12 mouse cellular contexts compared by ENCODE assay signal in the genomic region with DNA sequence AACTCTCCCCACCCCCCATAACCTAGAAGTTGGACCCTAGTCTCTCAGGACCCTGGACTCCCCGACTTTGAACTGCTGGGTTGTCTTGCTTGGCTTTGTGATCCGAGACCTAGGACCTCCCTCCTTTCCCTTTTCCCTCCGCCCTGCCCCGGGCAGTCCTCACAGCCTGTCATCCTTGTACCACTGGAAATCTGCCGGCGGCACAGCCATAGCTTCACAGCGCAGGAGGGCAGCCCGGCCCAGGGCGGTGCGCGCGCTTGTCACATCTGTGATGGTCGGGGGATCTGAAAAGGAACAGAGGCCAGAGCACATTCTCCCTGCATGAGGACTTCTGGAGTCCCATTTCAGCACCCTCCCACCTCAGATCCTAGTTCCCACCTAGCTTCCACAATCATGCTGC. TPM values are rescaled to one million over a fixed set of nuclear protein-coding genes. Genes with fewer than 3 reads are reported as not detected.
A peak's percentile ranks its signal among the peaks of the same experiment; 100 is the strongest.
DNase-seq lines count a peak whose midpoint lies in the region; ATAC-seq and TF ChIP-seq lines count a peak whose summit lies in the region.
"Had no signal": no experiment of that assay in that cellular context is flagged by ENCODE, and none has a peak within 500 bp of the region (broad histone marks: within the 10 kb centered on the region; RNA-seq: fewer than 3 reads in every experiment).

No protein-coding gene starts in this region.

- TF ChIP-seq CTCF in stomach, postnatal 0 days (IDR thresholded peaks at IDR 0.05; ENCODE audit: low read depth): no peak

- 7% methylated on average over 13 of the region's 13 CpGs for WGBS in hindbrain, embryonic 12.5 days
- 8% methylated on average over 13 of the region's 13 CpGs for WGBS in hindbrain, embryonic 14.5 days
- 9% methylated on average over 13 of the region's 13 CpGs for WGBS in stomach, embryonic 14.5 days
- 13% methylated on average over 13 of the region's 13 CpGs for WGBS in stomach, postnatal 0 days
- WGBS in embryonic facial prominence, embryonic 13.5 days: 7% methylated on average over 13 of the region's 13 CpGs

- H3K4me2 ChIP-seq in hindbrain, embryonic 12.5 days (replicated peaks): peak overlapping the region; percentile 21
- no peak overlapping the region for H3K4me2 ChIP-seq in hindbrain, embryonic 14.5 days (replicated peaks)
- H3K4me2 ChIP-seq in stomach, embryonic 14.5 days (replicated peaks; ENCODE audit: low read depth, low read length): no peak overlapping the region
- H3K4me2 ChIP-seq in stomach, postnatal 0 days (replicated peaks; ENCODE audit: low read depth): no peak overlapping the region
- H3K4me2 ChIP-seq in embryonic facial prominence, embryonic 13.5 days: peak overlapping the region; percentile 11; the same call in 1 of the 2 replicates

- H3K9me3 ChIP-seq in hindbrain, embryonic 12.5 days (replicated peaks): no peaks in the 10 kb centered on the region
- H3K9me3 ChIP-seq in hindbrain, embryonic 14.5 days (ENCODE audit: control insufficient read depth, low read length): no peaks in the 10 kb centered on the region
- no peaks in the 10 kb centered on the region for H3K9me3 ChIP-seq in stomach, embryonic 14.5 days (ENCODE audit: control insufficient read depth, low read depth, low read length)
- no peaks in the 10 kb centered on the region for H3K9me3 ChIP-seq in stomach, postnatal 0 days (ENCODE audit: control insufficient read depth, low read length)
- no peaks in the 10 kb centered on the region for H3K9me3 ChIP-seq in embryonic facial prominence, embryonic 13.5 days

- H3K36me3 ChIP-seq in hindbrain, embryonic 12.5 days: peaks cover 24% of the 10 kb centered on the region
- peaks cover 38% of the 10 kb centered on the region for H3K36me3 ChIP-seq in hindbrain, embryonic 14.5 days (replicated peaks; ENCODE audit: control insufficient read depth, insufficient read depth)
- H3K36me3 ChIP-seq in stomach, embryonic 14.5 days (ENCODE audit: control insufficient read depth, insufficient read depth, low read length): no peaks in the 10 kb centered on the region
- no peaks in the 10 kb centered on the region for H3K36me3 ChIP-seq in stomach, postnatal 0 days (ENCODE audit: control insufficient read depth, insufficient read depth, low read length)
- H3K36me3 ChIP-seq in embryonic facial prominence, embryonic 13.5 days: 0 out of 2 replicates have a peak, but pooled peaks cover 5% of the 10 kb centered on the region

- no peak overlapping the region for H3K9ac ChIP-seq in hindbrain, embryonic 12.5 days
- H3K9ac ChIP-seq in hindbrain, embryonic 14.5 days: no peak overlapping the region
- H3K9ac ChIP-seq in stomach, embryonic 14.5 days (replicated peaks; ENCODE audit: low read depth, low read length): no peak overlapping the region
- H3K9ac ChIP-seq in stomach, postnatal 0 days (ENCODE audit: low read length): no peak overlapping the region
- H3K9ac ChIP-seq in embryonic facial prominence, embryonic 13.5 days: no peak overlapping the region

- DNase-seq in hindbrain, embryonic 14.5 days (ENCODE audit: low spot score): no peak
- DNase-seq in stomach, postnatal 0 days (ENCODE audit: low spot score): no peak
- no peak for DNase-seq in cerebellum, adult 8-10 months
- no peak for DNase-seq in T-cell, adult 2 months (ENCODE audit: low spot score)
- DNase-seq: cerebellum, adult 9-10 months; gastrocnemius, adult 2 months; kidney, adult 18-20 months; lung, adult 18-20 months had no signal

- no peak for TF ChIP-seq EP300 in stomach, postnatal 0 days (optimal IDR thresholded peaks at IDR 0.05)

- H3K4me1 ChIP-seq in hindbrain, embryonic 12.5 days: peaks cover 11% of the 10 kb centered on the region
- H3K4me1 ChIP-seq in hindbrain, embryonic 14.5 days (replicated peaks; ENCODE audit: control insufficient read depth, insufficient read depth, low read length): no peaks in the 10 kb centered on the region; the same call in 1 of the 2 replicates
- no peaks in the 10 kb centered on the region for H3K4me1 ChIP-seq in stomach, embryonic 14.5 days (ENCODE audit: control insufficient read depth, insufficient read depth, low read length)
- H3K4me1 ChIP-seq in stomach, postnatal 0 days (replicated peaks; ENCODE audit: control insufficient read depth, insufficient read depth): no peaks in the 10 kb centered on the region
- H3K4me1 ChIP-seq in embryonic facial prominence, embryonic 13.5 days: peaks cover 5% of the 10 kb centered on the region; the same call in 1 of the 2 replicates

- H3K27ac ChIP-seq in hindbrain, embryonic 12.5 days: no peak overlapping the region
- no peak overlapping the region for H3K27ac ChIP-seq in hindbrain, embryonic 14.5 days
- no peak overlapping the region for H3K27ac ChIP-seq in stomach, embryonic 14.5 days (ENCODE audit: low read length)
- no peak overlapping the region for H3K27ac ChIP-seq in stomach, postnatal 0 days (replicated peaks)
- H3K27ac ChIP-seq in embryonic facial prominence, embryonic 13.5 days: no peak overlapping the region
- H3K27ac ChIP-seq: gastrocnemius, adult 2 months had no signal

- H3K4me3 ChIP-seq in hindbrain, embryonic 12.5 days: no peak overlapping the region
- H3K4me3 ChIP-seq in hindbrain, embryonic 14.5 days (replicated peaks; ENCODE audit: low read length): no peak overlapping the region
- H3K4me3 ChIP-seq in stomach, embryonic 14.5 days (ENCODE audit: low read depth, low read length): no peak overlapping the region
- no peak overlapping the region for H3K4me3 ChIP-seq in stomach, postnatal 0 days (ENCODE audit: low read depth, low read length)
- H3K4me3 ChIP-seq in embryonic facial prominence, embryonic 13.5 days: no peak overlapping the region; the same call in 1 of the 2 replicates
- H3K4me3 ChIP-seq: gastrocnemius, adult 2 months had no signal

- no peak for ATAC-seq in hindbrain, embryonic 12.5 days (ENCODE audit: low FRiP score)
- ATAC-seq in hindbrain, embryonic 14.5 days (ENCODE audit: low FRiP score): no peak
- peak; percentile 20; the same call in 1 of the 2 replicates for ATAC-seq in stomach, embryonic 14.5 days (ENCODE audit: insufficient number of reproducible peaks, insufficient read depth, low FRiP score, low read depth)
- no peak for ATAC-seq in stomach, postnatal 0 days (ENCODE audit: low FRiP score, low TSS enrichment)
- no peak for ATAC-seq in embryonic facial prominence, embryonic 13.5 days (ENCODE audit: insufficient number of reproducible peaks, insufficient read depth, low FRiP score, low TSS enrichment, low read depth)

- H3K27me3 ChIP-seq in hindbrain, embryonic 12.5 days: peaks cover 53% of the 10 kb centered on the region
- H3K27me3 ChIP-seq in hindbrain, embryonic 14.5 days (ENCODE audit: control insufficient read depth, insufficient read depth, low read length): peaks cover 24% of the 10 kb centered on the region
- H3K27me3 ChIP-seq in stomach, embryonic 14.5 days (ENCODE audit: control insufficient read depth, insufficient read depth, low read length): peaks cover 16% of the 10 kb centered on the region
- H3K27me3 ChIP-seq in stomach, postnatal 0 days (ENCODE audit: control insufficient read depth, insufficient read depth, low read length): no peaks in the 10 kb centered on the region
- H3K27me3 ChIP-seq in embryonic facial prominence, embryonic 13.5 days: peaks cover 49% of the 10 kb centered on the region

RNA-seq across cellular contexts. Expression of gene Vsig10l, which starts 13.4 kb away (rescaled TPM):
- 6.5 and 6.7 TPM in 2 replicates for polyA plus RNA-seq in hindbrain, embryonic 12.5 days (2016; fragmentation: Nextera tagmentation; extraction: Ambion mirVana)
- polyA plus RNA-seq in hindbrain, embryonic 14.5 days (2014; fragmentation: Nextera tagmentation; extraction: Ambion mirVana): 15.6 and 17.8 TPM in 2 replicates
- polyA plus RNA-seq in stomach, embryonic 14.5 days (2014; fragmentation: Nextera tagmentation; extraction: Ambion mirVana): 3.0 and 6.1 TPM in 2 replicates
- 36.1 and 40.5 TPM in 2 replicates for polyA plus RNA-seq in stomach, postnatal 0 days (2015; fragmentation: Nextera tagmentation; extraction: Ambion mirVana)
- 4.4 and 5.8 TPM in 2 replicates for polyA plus RNA-seq in embryonic facial prominence, embryonic 13.5 days (2015; fragmentation: Nextera tagmentation; extraction: Ambion mirVana)

RNA-seq across cellular contexts. Expression of gene Iglon5, which starts 13.5 kb away (rescaled TPM):
- 3.4 and 4.2 TPM in 2 replicates for polyA plus RNA-seq in hindbrain, embryonic 12.5 days (2016; fragmentation: Nextera tagmentation; extraction: Ambion mirVana)
- polyA plus RNA-seq in hindbrain, embryonic 14.5 days (2014; fragmentation: Nextera tagmentation; extraction: Ambion mirVana): 10.0 and 11.1 TPM in 2 replicates
- 0.75 and 0.91 TPM in 2 replicates for polyA plus RNA-seq in stomach, embryonic 14.5 days (2014; fragmentation: Nextera tagmentation; extraction: Ambion mirVana)
- 0.34 and 0.35 TPM in 2 replicates for polyA plus RNA-seq in stomach, postnatal 0 days (2015; fragmentation: Nextera tagmentation; extraction: Ambion mirVana)
- 1.6 and 1.8 TPM in 2 replicates for polyA plus RNA-seq in embryonic facial prominence, embryonic 13.5 days (2015; fragmentation: Nextera tagmentation; extraction: Ambion mirVana)
- polyA plus RNA-seq: heart, postnatal 0 days had no signal

RNA-seq across cellular contexts. Expression of gene 4931406B18Rik, which starts 29.4 kb away (rescaled TPM):
- polyA plus RNA-seq in hindbrain, embryonic 12.5 days (2016; fragmentation: Nextera tagmentation; extraction: Ambion mirVana): not detected in 2 replicates
- 0.31 TPM in 1 of 2 replicates, not detected in the other for polyA plus RNA-seq in hindbrain, embryonic 14.5 days (2014; fragmentation: Nextera tagmentation; extraction: Ambion mirVana)
- polyA plus RNA-seq in stomach, embryonic 14.5 days (2014; fragmentation: Nextera tagmentation; extraction: Ambion mirVana): not detected in 2 replicates
- polyA plus RNA-seq in stomach, postnatal 0 days (2015; fragmentation: Nextera tagmentation; extraction: Ambion mirVana): 0.02 TPM in 1 of 2 replicates, not detected in the other
- not detected in 2 replicates for polyA plus RNA-seq in embryonic facial prominence, embryonic 13.5 days (2015; fragmentation: Nextera tagmentation; extraction: Ambion mirVana)
- polyA plus RNA-seq: heart, postnatal 0 days had no signal

RNA-seq across cellular contexts. Expression of gene Gm45233, which starts 32.4 kb away (rescaled TPM):
- 0.50 TPM in 1 of 2 replicates, not detected in the other for polyA plus RNA-seq in hindbrain, embryonic 12.5 days (2016; fragmentation: Nextera tagmentation; extraction: Ambion mirVana)
- 0.62 TPM in 1 of 2 replicates, not detected in the other for polyA plus RNA-seq in hindbrain, embryonic 14.5 days (2014; fragmentation: Nextera tagmentation; extraction: Ambion mirVana)
- polyA plus RNA-seq in stomach, embryonic 14.5 days (2014; fragmentation: Nextera tagmentation; extraction: Ambion mirVana): 0.30 and 0.46 TPM in 2 replicates
- 0.34 and 0.46 TPM in 2 replicates for polyA plus RNA-seq in stomach, postnatal 0 days (2015; fragmentation: Nextera tagmentation; extraction: Ambion mirVana)
- 0.86 and 1.1 TPM in 2 replicates for polyA plus RNA-seq in embryonic facial prominence, embryonic 13.5 days (2015; fragmentation: Nextera tagmentation; extraction: Ambion mirVana)

RNA-seq across cellular contexts. Expression of gene Etfb, which starts 32.5 kb away (rescaled TPM):
- 169 and 170 TPM in 2 replicates for polyA plus RNA-seq in hindbrain, embryonic 12.5 days (2016; fragmentation: Nextera tagmentation; extraction: Ambion mirVana)
- 122 and 144 TPM in 2 replicates for polyA plus RNA-seq in hindbrain, embryonic 14.5 days (2014; fragmentation: Nextera tagmentation; extraction: Ambion mirVana)
- 290 and 313 TPM in 2 replicates for polyA plus RNA-seq in stomach, embryonic 14.5 days (2014; fragmentation: Nextera tagmentation; extraction: Ambion mirVana)
- polyA plus RNA-seq in stomach, postnatal 0 days (2015; fragmentation: Nextera tagmentation; extraction: Ambion mirVana): 513 and 521 TPM in 2 replicates
- polyA plus RNA-seq in embryonic facial prominence, embryonic 13.5 days (2015; fragmentation: Nextera tagmentation; extraction: Ambion mirVana): 255 and 265 TPM in 2 replicates

Comparison
In these comparisons a context has a peak if more than half of its experiments do, and no peak if none do; other contexts are left out.
1. H3K4me2 ChIP-seq: peak in hindbrain, embryonic 12.5 days (single experiment) and embryonic facial prominence, embryonic 13.5 days (single experiment); none in hindbrain, embryonic 14.5 days (single experiment), stomach, embryonic 14.5 days (single experiment) and stomach, postnatal 0 days (single experiment).